Mouse (Mus musculus): ENCODE data around the gene Acad12. TPM values are rescaled to one million over a fixed set of nuclear protein-coding genes. Genes with fewer than 3 reads are reported as not detected.
A peak's percentile ranks its signal among the peaks of the same experiment; 100 is the strongest.

The Acad12 gene
- total RNA-seq, 2 experiments from 2014 or later: 39.8 to 41.0 TPM

- intact Hi-C loops (cut with DNase I): no loop called here
- DNase-seq: peak; percentile 53 to 62
Observed at GRCm38 (mm10) chr5:121586400-121587039, 32.2 kb downstream of the Acad12 start.

GRCm38 (mm10) chr5:121585699-121586098, 33.0 kb downstream of the Acad12 start:
- intact Hi-C loops (cut with DNase I): no loop called here
- DNase-seq: no peak

GRCm38 (mm10) chr5:121585005-121585404, 33.7 kb downstream of the Acad12 start:
- intact Hi-C loops (cut with DNase I): no loop called here
- DNase-seq: no peak

GRCm38 (mm10) chr5:121583765-121584501, 34.8 kb downstream of the Acad12 start:
- peak; percentile 94 to 97 for DNase-seq
- intact Hi-C loops (cut with DNase I): no loop called here

- intact Hi-C loops (cut with DNase I): no loop called here
- no peak for DNase-seq
Observed at GRCm38 (mm10) chr5:121581945-121582344, 36.8 kb downstream of the Acad12 start.

- peak; percentile 40 to 53 for DNase-seq
- intact Hi-C loops (cut with DNase I): no loop called here
Observed at GRCm38 (mm10) chr5:121576927-121577488, 41.7 kb downstream of the Acad12 start.

- no peak for DNase-seq
- intact Hi-C loops (cut with DNase I): no loop called here
Observed at GRCm38 (mm10) chr5:121575867-121576266, 42.9 kb downstream of the Acad12 start.

- intact Hi-C loops (cut with DNase I): no loop called here
- no peak for DNase-seq
Observed at GRCm38 (mm10) chr5:121574145-121574544, 44.6 kb downstream of the Acad12 start.

- DNase-seq: no peak
- intact Hi-C loops (cut with DNase I): no loop called here
Observed at GRCm38 (mm10) chr5:121570787-121571186, 48.0 kb downstream of the Acad12 start.

- intact Hi-C loops (cut with DNase I): no loop called here
- no peak for DNase-seq
Observed at GRCm38 (mm10) chr5:121569881-121570420, 48.8 kb downstream of the Acad12 start.

GRCm38 (mm10) chr5:121566035-121566681, 52.6 kb downstream of the Acad12 start:
- no peak for DNase-seq
- intact Hi-C loops (cut with DNase I): no loop called here

- intact Hi-C loops (cut with DNase I): loop anchor here (1.0 kb wide), 1 partner anchor 38 kb away; no protein-coding TSS in a partner anchor
- peak; percentile 88 to 93 for DNase-seq
Observed at GRCm38 (mm10) chr5:121564468-121564895, 54.3 kb downstream of the Acad12 start.

- no peak for DNase-seq
- intact Hi-C loops (cut with DNase I): no loop called here
Observed at GRCm38 (mm10) chr5:121562436-121562835, 56.3 kb downstream of the Acad12 start.

GRCm38 (mm10) chr5:121549196-121549595, 69.5 kb downstream of the Acad12 start:
- DNase-seq: no peak
- intact Hi-C loops (cut with DNase I): no loop called here

- DNase-seq: no peak
- intact Hi-C loops (cut with DNase I): no loop called here
Observed at GRCm38 (mm10) chr5:121547084-121547483, 71.7 kb downstream of the Acad12 start.

Other genes with a start within 250 kb of the Acad12 start
- gene Trafd1, start 233.3 kb downstream of the Acad12 start, total RNA-seq (2021): 10 to 100 TPM; 50.3 to 55.4 TPM
- gene Naa25, start 221.0 kb downstream of the Acad12 start, total RNA-seq (2021): 10 to 100 TPM; 20.6 to 21.5 TPM
- gene Tmem116, start 167.0 kb downstream of the Acad12 start, total RNA-seq (2021): 1 to 10 TPM; 8.4 to 9.4 TPM
- gene Erp29, start 166.4 kb downstream of the Acad12 start, total RNA-seq (2021): 10 to 100 TPM; 84.7 to 93.4 TPM
- not detected for gene Adam1b, start 115.5 kb downstream of the Acad12 start, total RNA-seq (2021)
- gene Adam1a, start 73.5 kb downstream of the Acad12 start, total RNA-seq (2021): 1 to 10 TPM; 3.4 to 3.5 TPM
- gene Gm42878, start 73.5 kb downstream of the Acad12 start, total RNA-seq (2021): not detected
- gene Mapkapk5, start 73.0 kb downstream of the Acad12 start, total RNA-seq (2021): 10 to 100 TPM; 60.7 to 61.7 TPM
- 100 to 1,000 TPM; 133 to 162 TPM for gene Aldh2, start 25.1 kb downstream of the Acad12 start, total RNA-seq (2021)
- 10 to 100 TPM; 14.0 to 15.4 TPM for gene Acad10, start 41.6 kb upstream of the Acad12 start, total RNA-seq (2021)
- gene Brap, start 41.6 kb upstream of the Acad12 start, total RNA-seq (2021): 10 to 100 TPM; 26.7 to 27.6 TPM
- 100 to 1,000 TPM; 155 to 169 TPM for gene Atxn2, start 92.4 kb upstream of the Acad12 start, total RNA-seq (2021)
- gene Sh2b3, start 218.7 kb upstream of the Acad12 start, total RNA-seq (2021): 10 to 100 TPM; 31.8 to 33.6 TPM
- gene Pheta1, start 230.0 kb upstream of the Acad12 start, total RNA-seq (2021): 10 to 100 TPM; 13.2 to 13.6 TPM

All from heart, postnatal 14 days (tissue).